Mouse (Mus musculus) hindbrain, embryonic 12.5 days (tissue): ENCODE measurements at regions not wholly inside any gene's neighbourhood (a gene's known extent, or its start where the extent isn't known, plus 50 kb on each side); places are given as distances from the start of the nearest gene placed in this dataset.

Experiments
- ATAC-seq: fragments of 200-750 bp; cut with Nextera tagmentation; 2 replicates; pipeline ENCODE4 v1.8.0; 2017; ENCODE audit warnings: moderate TSS enrichment; ENCODE audit not compliant: low FRiP score
- H3K27ac ChIP-seq: fragments of 300-500 bp; sonication (generic); 2 replicates; pipeline ENCODE4 v1.5.1; 2016; ENCODE audit warnings: mild to moderate bottlenecking
- H3K27me3 ChIP-seq: fragments of 300-500 bp; sonication (generic); 2 replicates; pipeline ENCODE4 v1.6.1; 2016; ENCODE audit warnings: mild to moderate bottlenecking
- H3K36me3 ChIP-seq: fragments of 300-500 bp; sonication (generic); 2 replicates; pipeline ENCODE4 v1.6.1; 2016; ENCODE audit warnings: mild to moderate bottlenecking
- H3K4me1 ChIP-seq: fragments of 300-500 bp; sonication (generic); 2 replicates; pipeline ENCODE4 v1.6.1; 2016
- H3K4me2 ChIP-seq: fragments of 300-500 bp; sonication (generic); replicated peaks from 2 replicates; pipeline ENCODE4 v1.6.1; 2016; ENCODE audit warnings: mild to moderate bottlenecking
- H3K4me3 ChIP-seq: fragments of 300-500 bp; sonication (generic); 2 replicates; pipeline ENCODE4 v1.5.1; 2016; ENCODE audit warnings: mild to moderate bottlenecking
- H3K9ac ChIP-seq: fragments of 300-500 bp; sonication (generic); 2 replicates; pipeline ENCODE4 v1.6.1; 2016; ENCODE audit warnings: mild to moderate bottlenecking, moderate library complexity
- H3K9me3 ChIP-seq: fragments of 300-500 bp; sonication (generic); replicated peaks from 2 replicates; pipeline ENCODE4 v1.6.1; 2016; ENCODE audit warnings: mild to moderate bottlenecking
- WGBS: fragments of 180-500 bp; shearing (Covaris S2); methylation state at CpG from one replicate; pipeline ENCODE4 v1.1.7; 2016; 5-methylcytosine and 5-hydroxymethylcytosine counted together

DNA sequence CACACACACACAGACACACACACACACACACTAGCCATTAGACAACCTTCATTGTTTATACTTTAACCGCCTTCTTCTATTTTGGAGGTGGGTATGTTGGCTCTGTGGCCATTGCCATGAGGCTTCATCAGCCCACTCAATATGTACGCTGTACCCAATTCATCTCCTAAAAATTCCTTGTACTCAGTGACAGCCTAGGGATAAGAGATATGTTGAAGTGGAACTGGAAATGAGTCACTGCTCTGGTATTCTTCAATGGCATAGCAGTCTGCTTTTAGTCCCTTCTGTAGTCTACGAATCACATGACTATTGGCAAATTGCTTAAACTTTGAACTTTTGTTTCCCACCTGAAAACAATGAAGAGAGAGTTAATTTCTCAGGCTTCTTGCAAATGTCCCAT, 349.6 kb upstream of the Got2 start:
- 91% methylated on average over 3 of the region's 3 CpGs for WGBS
- Histone ChIP-seq H3K9ac (no peak overlapping the region), H3K9me3 (no peaks in the 10 kb centered on the region), H3K27ac (no peak overlapping the region), H3K4me3 (no peak overlapping the region), H3K4me2 (no peak overlapping the region), H3K36me3 (no peaks in the 10 kb centered on the region), H3K27me3 (no peaks in the 10 kb centered on the region), H3K4me1 (no peaks in the 10 kb centered on the region)
- no peak for ATAC-seq

DNA sequence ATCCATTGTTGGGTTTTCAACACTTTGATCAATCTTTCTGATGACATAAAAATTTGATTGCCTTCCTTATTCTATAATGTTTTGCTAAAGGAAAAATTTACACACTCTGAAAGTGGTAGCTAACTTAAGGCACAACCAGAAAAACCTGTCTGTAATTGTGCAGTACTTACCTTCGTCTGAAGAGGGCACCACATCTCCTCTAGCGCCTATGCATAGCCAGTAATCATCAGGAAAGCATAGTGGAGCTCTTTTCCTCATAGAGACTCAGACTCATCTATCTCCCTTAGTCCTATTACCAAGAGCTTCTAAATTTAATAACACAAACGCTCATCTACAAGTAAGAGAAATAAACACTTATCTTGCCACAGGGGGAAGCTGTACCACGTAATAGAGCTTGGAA, 342.1 kb upstream of the Got2 start:
- H3K27me3 ChIP-seq, result no peaks in the 10 kb centered on the region
- H3K4me1 ChIP-seq, result no peaks in the 10 kb centered on the region
- WGBS, result 36% methylated on average over 4 of the region's 4 CpGs
- H3K9me3 ChIP-seq, result no peaks in the 10 kb centered on the region
- no peak overlapping the region for H3K27ac ChIP-seq
- H3K9ac ChIP-seq, result no peak overlapping the region
- no peaks in the 10 kb centered on the region for H3K36me3 ChIP-seq
- ATAC-seq, result no peak
- H3K4me3 ChIP-seq, result no peak overlapping the region
- no peak overlapping the region for H3K4me2 ChIP-seq
